Mouse (Mus musculus) CH12.LX (cell line): ENCODE data around the gene Rplp2. TPM values are rescaled to one million over a fixed set of nuclear protein-coding genes. Genes with fewer than 3 reads are reported as not detected.

Source experiments
- DNase-seq: peaks from one replicate; pipeline ENCODE4 v3.0.0-alpha.2; 2013; ENCODE audit errors: extremely low read depth
- H3K27ac ChIP-seq: 2 replicates; pipeline ENCODE4 v1.5.1; 2012; ENCODE audit warnings: low read depth, mild to moderate bottlenecking, control low read depth, moderate library complexity; ENCODE audit not compliant: insufficient read depth
- H3K27me3 ChIP-seq: replicated peaks from 2 replicates; pipeline ENCODE3; 2012; ENCODE audit warnings: inconsistent platforms
- H3K36me3 ChIP-seq, 2 experiments: replicated peaks in 1 of 2; 2 replicates each; pipeline versions ENCODE3 to v1.6.1; 2012; ENCODE audit warnings: inconsistent platforms in 1 of 2, low read length in 1 of 2, mild to moderate bottlenecking in 1 of 2, mixed read lengths in 1 of 2, moderate library complexity in 1 of 2; ENCODE audit not compliant: control insufficient read depth in 1 of 2, insufficient read depth in 1 of 2
- H3K4me1 ChIP-seq, 2 experiments: 2 replicates each; pipeline ENCODE4 v1.6.1; 2012; ENCODE audit warnings: inconsistent platforms in 1 of 2, moderate library complexity in 1 of 2; ENCODE audit not compliant: insufficient read depth in 2 of 2, control insufficient read depth in 1 of 2
- H3K4me2 ChIP-seq: 2 replicates; pipeline ENCODE4 v1.6.1; 2012; ENCODE audit warnings: low read depth, mild to moderate bottlenecking, control low read depth; ENCODE audit not compliant: poor library complexity, insufficient read depth, severe bottlenecking
- H3K4me3 ChIP-seq, 3 experiments: fragments of 150-350 bp in 1 of 3; sonication (generic) in 1 of 3; replicated peaks in 1 of 3; 2 replicates each; pipeline versions ENCODE3 to v1.5.1; 2011 to 2012; ENCODE audit warnings: low read depth in 2 of 3, low read length in 2 of 3, mild to moderate bottlenecking in 2 of 3, moderate library complexity in 2 of 3, control low read depth in 1 of 3, improper control_type of control experiment in 1 of 3, inconsistent platforms in 1 of 3, mixed read lengths in 1 of 3; ENCODE audit not compliant: poor library complexity in 1 of 3
- H3K79me2 ChIP-seq: replicated peaks from 2 replicates; pipeline ENCODE4 v1.6.1; 2012; ENCODE audit warnings: mild to moderate bottlenecking, moderate library complexity; ENCODE audit not compliant: control insufficient read depth, poor library complexity, insufficient read depth, severe bottlenecking; ENCODE audit errors: extremely low read depth
- H3K9ac ChIP-seq: 2 replicates; pipeline ENCODE4 v1.6.1; 2012; ENCODE audit warnings: low read depth, mild to moderate bottlenecking, control low read depth, moderate library complexity; ENCODE audit not compliant: insufficient read depth
- H3K9me3 ChIP-seq: replicated peaks from 2 replicates; pipeline ENCODE3; 2012; ENCODE audit warnings: low read length, inconsistent platforms, mixed read lengths
- BHLHE40 ChIP-seq: IDR thresholded peaks from 2 replicates; pipeline ENCODE4 v1.6.1; 2011; ENCODE audit warnings: mild to moderate bottlenecking, low read depth, low read length, improper control_type of control experiment
- ELF1 ChIP-seq: IDR thresholded peaks from 2 replicates; pipeline ENCODE4 v1.6.1; 2014; ENCODE audit warnings: low read depth, mild to moderate bottlenecking, inconsistent platforms, low read length, improper control_type of control experiment
- EP300 ChIP-seq: IDR thresholded peaks from 2 replicates; pipeline ENCODE4 v1.6.1; 2011; ENCODE audit warnings: low read length, improper control_type of control experiment
- ETS1 ChIP-seq: conservative IDR thresholded peaks from 2 replicates; pipeline ENCODE4 v1.6.1; 2012; ENCODE audit warnings: low read depth, mild to moderate bottlenecking, inconsistent platforms, low read length, improper control_type of control experiment, moderate library complexity
- HCFC1 ChIP-seq: IDR thresholded peaks from 2 replicates; pipeline ENCODE4 v1.6.1; 2012; ENCODE audit warnings: low read depth, mild to moderate bottlenecking, inconsistent platforms, low read length, improper control_type of control experiment
- IRF4 ChIP-seq: IDR thresholded peaks from 2 replicates; pipeline ENCODE4 v1.6.1; 2014; ENCODE audit warnings: low read depth, mild to moderate bottlenecking, inconsistent platforms, low read length, improper control_type of control experiment
- JUN ChIP-seq: IDR thresholded peaks from 2 replicates; pipeline ENCODE4 v1.6.1; 2011; ENCODE audit warnings: low read depth, mild to moderate bottlenecking, low read length, improper control_type of control experiment, moderate library complexity; ENCODE audit not compliant: insufficient read depth
- KAT2A ChIP-seq: IDR thresholded peaks from 2 replicates; pipeline ENCODE4 v1.6.1; 2012; ENCODE audit warnings: low read length, improper control_type of control experiment, inconsistent platforms; ENCODE audit not compliant: insufficient replicate concordance
- MAZ ChIP-seq: IDR thresholded peaks from 2 replicates; pipeline ENCODE4 v1.6.1; 2012; ENCODE audit warnings: low read depth, mild to moderate bottlenecking, inconsistent platforms, low read length, improper control_type of control experiment, moderate library complexity
- MEF2A ChIP-seq: IDR thresholded peaks from 2 replicates; pipeline ENCODE4 v1.6.1; 2014; ENCODE audit warnings: low read depth, mild to moderate bottlenecking, inconsistent platforms, low read length, improper control_type of control experiment, borderline replicate concordance
- MXI1 ChIP-seq: IDR thresholded peaks from 2 replicates; pipeline ENCODE4 v1.6.1; 2011; ENCODE audit warnings: mild to moderate bottlenecking, low read depth, low read length, improper control_type of control experiment
- MYC ChIP-seq: IDR thresholded peaks from 2 replicates; pipeline ENCODE4 v1.6.1; 2011; ENCODE audit warnings: low read depth, mild to moderate bottlenecking, improper control_type of control experiment, low read length
- PAX5 ChIP-seq: IDR thresholded peaks from 2 replicates; pipeline ENCODE4 v1.6.1; 2012; ENCODE audit warnings: low read length, inconsistent platforms, mixed read lengths
- POLR2AphosphoS2 ChIP-seq: IDR thresholded peaks from 2 replicates; pipeline ENCODE4 v1.6.1; 2011; ENCODE audit warnings: low read depth, low read length, improper control_type of control experiment
- RAD21 ChIP-seq: IDR thresholded peaks from 2 replicates; pipeline ENCODE4 v1.6.1; 2011; ENCODE audit warnings: low read depth, mild to moderate bottlenecking, low read length, improper control_type of control experiment, moderate library complexity
- RCOR1 ChIP-seq: conservative IDR thresholded peaks from 2 replicates; pipeline ENCODE4 v1.6.1; 2012; ENCODE audit warnings: low read depth, mild to moderate bottlenecking, inconsistent platforms, low read length, improper control_type of control experiment
- SIN3A ChIP-seq: IDR thresholded peaks from 2 replicates; pipeline ENCODE4 v1.6.1; 2012; ENCODE audit warnings: low read length, improper control_type of control experiment, inconsistent platforms
- SMC3 ChIP-seq: IDR thresholded peaks from 2 replicates; pipeline ENCODE4 v1.6.1; 2011; ENCODE audit warnings: low read depth, low read length, improper control_type of control experiment
- UBTF ChIP-seq: IDR thresholded peaks from 2 replicates; pipeline ENCODE4 v1.6.1; 2012; ENCODE audit warnings: low read depth, mild to moderate bottlenecking, inconsistent platforms, low read length, improper control_type of control experiment, moderate library complexity
- USF1 ChIP-seq: IDR thresholded peaks from 2 replicates; pipeline ENCODE4 v1.6.1; 2014; ENCODE audit warnings: low read depth, mild to moderate bottlenecking, inconsistent platforms, low read length, improper control_type of control experiment
- ZKSCAN1 ChIP-seq: IDR thresholded peaks from 2 replicates; pipeline ENCODE4 v1.6.1; 2012; ENCODE audit warnings: low read depth, inconsistent platforms, low read length, improper control_type of control experiment, borderline replicate concordance
- ZNF384 ChIP-seq: IDR thresholded peaks from 2 replicates; pipeline ENCODE4 v1.6.1; 2012; ENCODE audit warnings: low read depth, low read length, improper control_type of control experiment, inconsistent platforms
- dilution Hi-C: fragments of 300-500 bp; cut with MboI; formaldehyde crosslinking; loops from 2 replicates; pipeline ENCODE4 v1.14.3; 2020; ENCODE audit warnings: low sequenced_read_pairs; ENCODE audit not compliant: extremely low pct_unique_long_range_greater_than_20kb, extremely low pct_ligation_motif_present
- in situ Hi-C: fragments of 300-500 bp; cut with MboI; formaldehyde crosslinking; loops from 3 replicates; pipeline ENCODE4 v1.14.3; 2019; ENCODE audit warnings: low sequenced_read_pairs, low pct_ligation_motif_present, low pct_unique_long_range_greater_than_20kb, mixed read lengths
- polyA plus RNA-seq: library from polyadenylated mRNA; unstranded; fragments of >175 nt; gene quantifications from 2 replicates; pipeline ENCODE4 v1.2.1, GENCODE M21; 2012; ENCODE audit warnings: low read depth; ENCODE audit not compliant: insufficient read length
- total RNA-seq, 2 experiments: library from RNA; depleted of rRNA; stranded (reverse); fragments of 300-350 nt in 1 of 2; fragments of >200 nt in 1 of 2; gene quantifications; 2 replicates each; pipeline ENCODE4 v1.2.3; 2012 to 2014

Rplp2 gene
- total and polyA plus RNA-seq, 3 experiments: 791 to 3,416 (median 2,025) TPM

DNA sequence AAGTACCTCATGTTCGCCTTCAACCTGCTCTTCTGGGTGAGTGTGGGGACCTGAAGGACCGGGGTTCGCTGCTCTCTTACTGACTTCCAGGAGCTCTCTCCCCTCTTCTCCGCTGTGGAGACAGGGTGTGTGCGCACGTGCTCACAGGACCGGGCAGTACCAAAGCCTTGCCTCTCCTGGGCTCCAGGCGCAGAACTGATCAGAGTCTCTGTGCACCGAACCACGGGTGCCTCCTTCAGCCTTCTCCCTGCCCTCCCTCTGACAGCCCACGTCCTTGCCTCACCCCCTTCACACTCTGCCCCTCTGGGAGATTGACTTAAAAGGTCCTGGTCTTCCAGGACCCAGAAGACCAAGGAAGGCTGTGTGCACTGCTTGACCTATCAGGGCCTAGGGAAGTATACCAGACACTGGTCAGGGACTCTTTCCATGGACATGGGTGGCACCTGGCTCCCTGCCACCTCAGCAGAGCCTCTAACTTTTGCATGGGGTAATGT, 35.4 kb downstream of the Rplp2 start:
- dilution Hi-C loops (no loop called here), in situ Hi-C loops (loop anchor here (5.0 kb wide), 1 partner anchor 45 kb away; no protein-coding TSS in a partner anchor)
- Histone ChIP-seq H3K9ac (no peak overlapping the region), H3K4me2 (peak overlapping the region; percentile 88; the same call in 1 of the 2 replicates), H3K4me3 (no peak overlapping the region), H3K9me3 (no peaks in the 10 kb centered on the region), H3K4me1 (peaks cover 17 to 39% of the 10 kb centered on the region in 2 experiments), H3K27ac (no peak overlapping the region), H3K36me3 (peaks cover 0 to 43% of the 10 kb centered on the region in 2 experiments), H3K79me2 (no peaks in the 10 kb centered on the region), H3K27me3 (no peaks in the 10 kb centered on the region)
- no peak for DNase-seq
- TF ChIP-seq HCFC1: no peak
- TF ChIP-seq SIN3A: no peak
- TF ChIP-seq ETS1: no peak
- TF ChIP-seq MXI1: no peak
- TF ChIP-seq EP300: no peak
- TF ChIP-seq ELF1: no peak

DNA sequence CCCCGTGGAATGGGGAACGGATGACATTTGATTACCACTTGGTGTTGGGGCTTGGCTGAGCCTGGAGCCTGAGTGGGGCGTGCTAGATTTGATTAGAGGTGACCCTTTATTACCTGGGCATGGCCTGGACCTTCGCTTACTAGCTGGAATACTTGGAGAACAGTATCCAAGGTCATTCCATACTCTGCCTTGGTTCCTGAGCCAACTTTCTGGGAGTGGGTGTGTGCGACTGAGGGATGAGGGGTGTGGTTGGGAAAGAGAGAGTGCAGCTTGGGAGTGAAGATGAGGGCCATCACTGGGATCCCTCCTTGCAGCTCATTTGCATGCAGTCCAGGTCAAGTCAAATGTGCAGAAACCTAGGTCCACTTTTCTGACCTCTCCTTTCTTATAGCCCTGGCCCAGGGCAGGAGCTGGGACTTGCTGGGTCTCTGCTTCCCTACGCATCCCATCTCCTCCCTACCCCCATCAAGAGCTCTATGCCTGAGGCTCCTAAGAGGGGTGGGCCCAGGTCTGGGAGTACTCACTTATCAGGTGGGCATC, 36.0 kb downstream of the Rplp2 start:
- Histone ChIP-seq H3K79me2 (no peaks in the 10 kb centered on the region), H3K4me2 (no peak overlapping the region), H3K4me3 (no peak overlapping the region), H3K9ac (no peak overlapping the region), H3K36me3 (peaks cover 0 to 44% of the 10 kb centered on the region in 2 experiments), H3K9me3 (no peaks in the 10 kb centered on the region), H3K27ac (no peak overlapping the region), H3K4me1 (peaks cover 20 to 45% of the 10 kb centered on the region in 2 experiments), H3K27me3 (no peaks in the 10 kb centered on the region)
- DNase-seq: no peak
- TF ChIP-seq ZKSCAN1: no peak
- no peak for TF ChIP-seq RCOR1
- no peak for TF ChIP-seq MEF2A
- TF ChIP-seq JUN: no peak
- no peak for TF ChIP-seq ETS1
- no peak for TF ChIP-seq RAD21
- TF ChIP-seq ZNF384: no peak
- no peak for TF ChIP-seq PAX5
- TF ChIP-seq MXI1: no peak
- no peak for TF ChIP-seq IRF4
- no peak for TF ChIP-seq USF1
- no peak for TF ChIP-seq KAT2A
- TF ChIP-seq BHLHE40: no peak
- no peak for TF ChIP-seq POLR2AphosphoS2
- TF ChIP-seq MAZ: no peak
- TF ChIP-seq MYC: no peak
- TF ChIP-seq SMC3: no peak
- TF ChIP-seq UBTF: no peak
- dilution Hi-C loops (no loop called here), in situ Hi-C loops (loop anchor here (5.0 kb wide), 1 partner anchor 44 kb away; no protein-coding TSS in a partner anchor)
